Mouse (Mus musculus): ENCODE measurements around the gene Hivep3.

GRCm38 (mm10) chr4:120130926-120131325 lies 397.3 kb downstream of the Hivep3 start:
- TF ChIP-seq MYC (IDR thresholded peaks at IDR 0.05; ENCODE audit: low read depth, low read length) = no peak
- TF ChIP-seq CTCF (conservative IDR thresholded peaks at IDR 0.05 in 1 of 2, IDR thresholded peaks at IDR 0.05 in 1 of 2; ENCODE audit: low read depth in 2 of 2, low read length in 2 of 2) = no peak
- TF ChIP-seq MAFK (IDR thresholded peaks at IDR 0.05; ENCODE audit: insufficient replicate concordance, low read length) = no peak
- no peak for TF ChIP-seq POLR2A (IDR thresholded peaks at IDR 0.05; ENCODE audit: low read depth, low read length)
- TF ChIP-seq MEF2A (IDR thresholded peaks at IDR 0.05; ENCODE audit: borderline replicate concordance, low read depth, low read length) = no peak
- no peak for TF ChIP-seq MAZ (IDR thresholded peaks at IDR 0.05; ENCODE audit: low read depth, low read length)
- TF ChIP-seq MAX (IDR thresholded peaks at IDR 0.05; ENCODE audit: low read length) = no peak
